Mouse (Mus musculus) G1E-ER4 (cell line): ENCODE results near the gene Dnajb14. TPM values are rescaled to one million over a fixed set of nuclear protein-coding genes. Genes with fewer than 3 reads are reported as not detected.

Experiments used
- GATA1 ChIP-seq: IDR thresholded peaks from one replicate; pipeline ENCODE4 v1.8.0; 2012; ENCODE audit warnings: low read length, inconsistent platforms
- polyA plus RNA-seq: library from polyadenylated mRNA; stranded (reverse); fragments of >175 nt; gene quantifications from 2 replicates; pipeline ENCODE4 v1.2.3, GENCODE M21; 2012

Gene Dnajb14
- polyA plus RNA-seq, 1 experiment: 3.3 TPM

DNA sequence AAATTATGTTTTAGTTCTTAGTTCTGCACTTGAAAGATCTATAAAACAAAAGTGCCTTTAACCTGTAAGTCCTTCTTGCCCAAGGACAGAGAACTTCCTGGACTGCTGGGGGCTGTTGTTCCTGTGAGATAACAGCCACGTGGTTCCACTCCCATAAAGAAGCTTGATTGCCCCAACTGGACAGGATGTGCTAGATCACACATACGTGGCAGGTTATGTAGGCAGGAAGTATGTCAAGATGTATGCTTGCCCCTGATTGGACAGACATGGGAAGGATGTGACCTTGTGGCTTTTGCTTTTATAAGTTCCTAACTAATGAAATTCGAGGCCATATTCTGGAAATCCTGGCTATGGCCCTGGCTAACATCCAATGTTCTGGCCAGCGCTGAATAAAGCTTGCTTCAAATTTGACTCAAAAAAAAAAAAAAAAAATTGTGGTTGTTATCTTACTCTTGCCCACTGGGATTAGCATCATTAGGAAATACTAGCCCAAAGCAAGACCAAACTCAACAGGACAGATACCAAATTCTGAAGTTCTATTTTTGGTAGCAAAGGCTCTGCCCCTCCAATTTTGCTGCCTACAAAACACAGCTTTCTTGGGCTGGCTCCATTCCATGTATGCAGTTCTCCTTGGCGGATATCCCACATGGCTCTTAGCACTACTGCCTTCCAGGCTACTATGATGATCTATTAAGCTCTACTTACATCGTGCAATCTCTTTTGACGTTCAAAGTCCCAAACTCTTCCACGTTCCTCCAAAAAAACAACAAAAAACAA lies 6.9 kb upstream of the Dnajb14 start:
- peak; percentile 27 for TF ChIP-seq GATA1

DNA sequence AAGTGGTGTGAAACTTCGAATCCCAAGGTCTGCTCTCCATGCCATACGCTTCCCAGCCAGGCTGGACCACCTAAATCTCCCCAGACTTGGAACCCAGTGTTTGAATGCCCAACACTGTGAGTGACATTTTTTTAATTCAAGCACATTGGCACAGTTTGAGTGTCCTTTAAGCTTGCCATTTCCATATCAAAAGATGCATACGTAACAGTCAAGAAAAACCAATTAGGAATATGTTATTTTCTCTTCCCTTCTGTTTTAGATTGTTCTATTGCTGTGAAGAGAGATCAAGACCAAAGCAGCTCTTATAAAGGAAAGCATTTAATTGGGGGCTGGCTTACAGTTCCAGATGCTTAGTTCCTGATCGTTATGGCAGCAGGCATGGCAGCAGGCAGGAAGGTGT lies 6.0 kb upstream of the Dnajb14 start:
- no peak for TF ChIP-seq GATA1

DNA sequence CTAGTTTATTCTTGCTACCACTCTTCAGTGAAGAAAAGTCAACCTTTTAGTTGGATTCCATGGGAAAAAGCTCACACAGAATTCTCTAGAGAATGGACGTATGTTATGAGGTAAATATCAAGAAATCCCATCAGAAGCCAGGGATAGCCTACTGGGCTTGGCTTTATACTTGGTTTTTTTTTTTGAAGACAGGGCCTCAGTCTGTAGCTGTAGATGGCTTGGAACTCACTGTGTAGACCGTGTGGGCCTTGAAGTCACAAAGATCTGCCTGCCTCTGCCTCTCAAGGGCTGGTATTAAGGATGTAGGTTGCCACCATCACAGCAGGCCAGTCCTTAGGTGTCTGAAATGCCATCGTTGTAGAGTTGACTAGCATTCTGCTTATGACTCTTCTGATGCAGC lies 4.9 kb upstream of the Dnajb14 start:
- no peak for TF ChIP-seq GATA1

DNA sequence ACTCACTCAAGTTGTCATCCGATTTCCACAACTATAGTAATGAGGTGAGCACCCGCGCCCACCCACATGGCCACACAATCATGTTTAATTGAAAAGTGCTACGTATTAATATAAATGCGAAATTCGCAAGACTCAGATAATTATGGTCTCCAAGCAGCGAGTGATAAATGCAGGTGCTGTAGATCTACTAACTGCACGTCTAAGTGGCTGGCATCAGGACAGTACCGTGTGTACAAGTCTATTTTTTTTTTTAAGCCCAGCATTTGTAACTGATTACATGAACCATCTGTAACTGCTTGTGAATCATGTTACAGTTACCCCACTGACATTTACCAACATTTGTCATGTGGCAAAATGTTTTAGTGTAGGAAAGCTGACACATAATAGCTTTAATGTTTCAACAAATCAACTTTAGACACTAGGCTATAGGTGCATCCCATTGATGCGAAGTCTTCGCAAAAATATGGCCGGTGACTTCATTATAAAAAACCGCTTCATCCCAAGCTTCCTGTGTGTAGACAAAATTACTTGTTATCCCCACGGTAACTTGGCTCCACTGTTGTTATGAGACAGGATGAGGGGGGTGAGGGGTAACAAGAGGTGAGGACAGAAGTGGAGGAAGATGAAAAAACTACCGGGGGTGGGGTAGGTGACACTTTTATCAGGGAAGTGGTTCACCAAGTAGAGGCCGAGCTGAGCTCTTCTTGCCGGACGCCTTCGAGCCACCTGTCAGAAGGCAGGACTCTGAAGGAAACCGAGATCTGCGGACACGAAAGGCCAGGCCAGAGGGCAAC lies 3.9 kb upstream of the Dnajb14 start:
- TF ChIP-seq GATA1: no peak

DNA sequence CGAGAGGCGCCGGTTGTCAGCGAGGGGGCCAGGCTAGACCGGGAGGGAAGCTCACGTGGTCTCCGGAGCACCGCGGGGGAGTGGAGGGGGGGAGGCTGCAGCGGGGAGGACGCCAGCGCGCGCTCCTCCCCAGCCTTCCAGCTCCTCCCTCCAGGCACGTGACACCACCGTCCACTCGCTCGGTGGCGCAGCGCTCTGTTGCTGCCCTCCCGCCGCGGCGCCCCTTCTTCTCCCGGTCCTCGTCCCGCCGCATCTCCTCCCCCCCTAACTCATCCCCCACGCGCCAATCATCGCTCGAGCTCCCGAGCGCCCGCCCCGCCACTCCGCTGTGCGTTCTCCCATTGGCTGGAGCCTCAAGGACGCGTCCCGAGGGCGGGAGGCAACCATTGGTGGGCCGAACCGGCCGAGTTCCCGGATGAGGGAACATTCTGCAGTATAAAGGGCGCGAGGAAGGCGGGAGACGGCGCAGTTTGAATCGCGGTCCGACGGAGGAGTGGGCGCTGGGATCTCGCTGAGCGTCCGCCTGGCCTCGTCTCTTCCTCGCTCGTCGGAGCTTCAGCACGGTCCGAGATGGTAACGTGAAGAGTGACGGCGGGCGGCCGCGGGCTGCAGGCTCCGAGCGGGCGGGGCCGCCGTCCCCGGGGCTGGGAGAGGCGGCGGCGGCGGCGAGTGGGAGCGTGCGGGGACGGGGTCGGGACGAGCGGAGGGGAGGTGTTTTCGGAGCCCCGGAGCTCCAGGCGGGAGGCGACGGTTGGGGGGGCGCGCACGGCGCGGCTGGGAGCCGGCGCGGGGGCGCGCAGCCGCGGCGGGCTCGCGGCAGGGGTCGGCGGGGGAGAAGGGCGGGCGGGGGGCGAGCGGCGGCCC lies 3.1 kb upstream of the Dnajb14 start, which contains the start of gene H2afz:
Gene H2afz, plus strand, starts transcription at position 364 of the 864 bp plus-strand sequence.
- no peak for TF ChIP-seq GATA1

DNA sequence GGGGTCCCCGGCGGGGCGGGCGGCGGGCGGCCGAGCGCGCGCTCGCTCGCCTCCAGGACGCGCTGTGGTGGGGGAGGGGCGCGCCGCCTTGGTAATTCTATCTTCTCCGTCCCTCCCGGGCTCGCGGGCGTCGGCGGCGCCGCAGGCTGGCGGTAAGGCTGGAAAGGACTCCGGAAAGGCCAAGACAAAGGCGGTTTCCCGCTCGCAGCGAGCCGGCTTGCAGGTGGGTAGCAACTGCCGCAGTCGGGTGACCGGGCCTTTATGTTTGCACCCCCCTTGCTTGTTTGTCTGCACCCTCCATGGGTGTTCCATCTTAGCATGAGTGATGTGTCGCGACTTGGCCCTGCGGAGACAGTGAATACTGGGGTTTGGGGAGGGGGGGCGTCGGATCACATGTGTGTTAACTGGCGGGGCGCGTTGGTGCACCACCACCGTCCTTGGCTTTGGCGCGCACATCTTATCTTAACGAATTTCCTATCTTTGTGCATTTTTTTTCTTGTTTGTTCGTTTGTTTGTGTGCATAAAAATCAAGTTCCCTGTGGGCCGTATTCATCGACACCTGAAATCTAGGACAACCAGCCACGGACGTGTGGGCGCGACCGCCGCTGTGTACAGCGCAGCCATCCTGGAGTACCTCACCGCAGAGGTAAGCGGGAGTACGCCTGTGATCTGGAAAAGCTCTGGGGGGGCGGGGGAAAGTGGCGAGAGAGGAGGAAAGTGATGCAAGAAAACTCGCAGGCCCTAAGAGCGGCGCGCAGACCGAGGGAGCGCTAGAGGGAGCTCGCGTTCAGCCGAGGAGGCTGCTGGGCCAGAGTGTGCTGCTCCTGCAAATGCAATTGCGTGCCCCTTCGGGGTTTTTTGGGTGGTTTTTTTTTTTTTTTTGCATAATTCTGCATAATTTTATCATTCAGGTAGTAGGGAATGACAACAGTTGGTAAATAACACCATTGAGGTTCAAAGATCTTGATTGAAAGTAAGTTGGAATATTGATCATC lies 2.2 kb upstream of the Dnajb14 start:
- no peak for TF ChIP-seq GATA1

DNA sequence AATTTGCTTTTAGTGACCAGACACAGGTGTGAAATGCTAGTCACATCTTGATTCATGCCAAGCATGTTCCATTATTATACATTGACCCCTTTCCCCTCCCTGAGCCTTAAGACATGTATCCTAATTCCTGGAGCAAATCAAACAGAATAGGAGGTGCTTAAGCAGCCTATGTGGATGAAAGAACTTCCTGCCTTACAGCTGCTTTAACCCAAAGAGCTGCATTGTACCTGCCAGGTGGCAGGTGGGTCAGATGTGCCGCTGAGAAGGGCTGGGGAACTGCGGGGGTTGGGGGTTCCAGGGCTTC lies 390 bp upstream of the Dnajb14 start:
- no peak for TF ChIP-seq GATA1

DNA sequence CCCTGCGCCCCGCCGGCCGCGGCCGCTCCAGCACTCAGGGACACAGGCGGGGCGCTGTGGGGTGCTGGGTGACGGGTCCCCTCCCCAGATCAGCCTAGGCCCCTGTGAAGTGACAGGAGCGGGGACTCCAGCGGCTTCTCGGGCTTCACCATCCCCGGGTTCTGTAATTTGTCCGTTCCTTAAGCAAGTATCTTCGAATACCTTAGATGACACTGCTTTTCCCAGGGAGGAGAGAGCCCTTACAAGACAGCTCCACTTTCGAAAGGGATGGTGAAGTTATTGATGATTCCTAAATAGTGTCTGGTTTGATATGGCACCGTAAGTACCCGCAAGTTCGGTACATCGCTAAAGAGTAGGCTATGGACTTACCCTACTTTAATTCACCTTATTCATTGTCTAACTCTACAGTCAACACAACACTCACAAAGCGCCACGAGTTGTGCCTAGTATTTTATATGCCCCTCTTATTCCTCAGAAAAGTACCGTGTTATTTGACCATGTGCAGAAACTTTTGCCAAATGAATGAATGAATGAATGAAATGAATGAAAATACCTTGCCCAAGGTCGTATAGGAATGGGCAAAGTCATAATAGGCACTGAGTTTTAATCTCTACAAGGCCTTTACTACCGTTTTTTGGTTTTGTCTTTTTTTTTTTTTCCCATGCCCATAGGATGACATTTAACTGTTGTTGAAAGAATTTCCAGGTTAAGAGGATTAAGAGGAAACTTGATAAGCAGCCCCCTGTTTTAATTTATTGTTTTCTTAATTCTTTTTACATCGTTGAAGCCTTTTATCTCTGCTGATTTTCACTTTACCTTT lies 829 bp downstream of the Dnajb14 start:
- TF ChIP-seq GATA1: no peak

DNA sequence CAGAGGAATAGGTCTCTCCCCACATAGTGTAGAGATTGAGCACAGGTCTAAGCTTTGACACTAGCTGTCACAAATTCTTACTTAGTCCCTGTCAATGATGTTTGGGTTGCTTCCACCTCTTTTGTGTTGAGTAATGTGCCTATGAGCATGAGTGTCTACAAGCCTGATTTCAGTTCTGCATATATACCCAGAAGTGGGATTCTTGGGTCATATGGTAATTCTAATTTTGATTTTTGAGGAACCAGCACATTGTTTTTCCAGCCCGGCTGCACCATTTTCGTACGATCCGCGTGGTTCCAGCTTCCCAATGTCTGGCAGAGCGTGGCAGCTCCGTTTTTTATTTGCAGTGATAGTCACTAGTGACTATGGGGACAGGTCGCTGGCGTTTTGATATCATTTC lies 1.9 kb downstream of the Dnajb14 start:
- TF ChIP-seq GATA1: no peak

DNA sequence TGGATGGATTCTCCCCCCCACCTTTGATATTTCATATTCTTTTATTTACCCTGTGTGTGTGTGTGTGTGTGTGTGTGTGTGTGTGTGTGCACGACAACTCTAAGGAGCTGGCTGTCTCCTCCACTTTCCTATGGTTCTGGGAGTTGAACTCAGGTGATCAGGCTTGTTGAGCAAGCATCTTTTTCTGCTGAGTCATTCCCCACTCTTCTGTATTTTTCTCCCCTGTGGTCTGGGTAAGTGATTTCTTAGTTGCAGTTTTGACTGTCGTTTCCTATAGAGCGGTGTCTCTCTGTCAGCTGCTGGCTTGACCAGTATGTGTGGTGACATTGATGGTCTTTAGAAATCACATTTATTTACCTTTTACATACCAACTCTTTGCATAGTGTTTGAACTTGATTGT lies 11.8 kb downstream of the Dnajb14 start:
- TF ChIP-seq GATA1: no peak

DNA sequence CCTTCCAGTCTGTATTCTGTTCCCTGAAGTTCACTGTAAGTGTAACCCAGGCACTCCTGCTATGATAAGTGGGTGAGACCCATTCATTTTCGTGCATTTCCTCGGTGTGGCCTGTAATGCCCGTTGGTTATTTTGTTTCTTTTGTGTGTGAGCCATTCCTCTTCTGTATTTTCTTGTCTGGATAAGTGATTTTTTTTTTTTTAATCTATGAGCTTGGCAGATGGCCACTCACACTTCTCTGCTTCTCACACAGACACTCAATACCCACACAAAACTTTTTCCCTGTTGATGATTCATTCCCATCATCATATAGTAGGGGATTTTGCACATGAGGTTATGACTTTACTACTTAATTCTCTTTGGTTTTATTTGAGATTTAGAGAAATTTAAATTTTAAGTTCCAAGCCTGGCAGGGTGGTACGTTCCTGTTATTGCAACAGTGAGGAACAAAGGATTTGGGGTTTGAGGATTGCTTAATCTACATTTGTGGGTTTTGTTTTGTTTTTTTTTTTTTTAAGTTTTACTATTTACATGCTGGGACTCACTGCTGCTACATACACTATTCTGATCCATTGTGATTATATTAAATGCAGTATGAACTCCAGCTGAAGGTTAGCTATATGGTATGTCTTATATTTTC lies 12.8 kb downstream of the Dnajb14 start:
- no peak for TF ChIP-seq GATA1

DNA sequence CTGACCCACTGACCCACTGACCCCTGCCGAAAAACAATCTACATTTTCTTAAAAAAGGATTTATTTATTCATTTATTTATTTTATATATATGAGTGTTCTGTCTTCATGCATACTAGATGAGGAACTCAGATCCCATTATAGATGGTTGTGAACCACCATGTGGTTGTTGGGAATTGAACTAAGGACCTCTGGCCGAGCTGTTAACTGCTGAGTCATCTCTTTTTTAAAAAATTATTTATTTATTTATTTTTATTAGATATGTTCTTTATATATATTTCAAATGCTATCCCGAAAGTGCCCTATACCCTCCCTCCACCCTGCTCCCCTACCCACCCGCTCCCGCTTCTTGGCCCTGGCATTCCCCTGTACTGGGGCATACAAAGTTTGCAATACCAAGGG lies 13.6 kb downstream of the Dnajb14 start:
- no peak for TF ChIP-seq GATA1

DNA sequence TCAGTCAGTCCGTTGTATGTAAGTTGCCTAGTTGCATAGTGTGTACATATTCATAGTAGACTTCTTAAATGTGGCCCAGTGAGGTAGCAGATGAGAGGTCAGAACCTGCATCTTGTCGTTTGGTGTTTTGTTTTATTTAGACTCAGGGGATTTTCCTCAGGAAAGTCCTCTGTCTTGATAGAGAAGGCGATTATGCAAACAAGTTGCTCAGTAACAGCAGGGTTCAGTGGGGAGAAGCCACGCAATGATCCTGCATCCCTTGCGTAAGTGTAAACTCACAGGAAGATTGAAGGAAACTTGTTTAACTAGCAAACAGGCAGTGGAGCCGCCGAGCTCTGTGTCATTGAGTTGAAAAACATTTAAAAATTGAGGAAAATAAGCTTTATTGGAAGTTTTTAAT lies 20.5 kb downstream of the Dnajb14 start:
- no peak for TF ChIP-seq GATA1

DNA sequence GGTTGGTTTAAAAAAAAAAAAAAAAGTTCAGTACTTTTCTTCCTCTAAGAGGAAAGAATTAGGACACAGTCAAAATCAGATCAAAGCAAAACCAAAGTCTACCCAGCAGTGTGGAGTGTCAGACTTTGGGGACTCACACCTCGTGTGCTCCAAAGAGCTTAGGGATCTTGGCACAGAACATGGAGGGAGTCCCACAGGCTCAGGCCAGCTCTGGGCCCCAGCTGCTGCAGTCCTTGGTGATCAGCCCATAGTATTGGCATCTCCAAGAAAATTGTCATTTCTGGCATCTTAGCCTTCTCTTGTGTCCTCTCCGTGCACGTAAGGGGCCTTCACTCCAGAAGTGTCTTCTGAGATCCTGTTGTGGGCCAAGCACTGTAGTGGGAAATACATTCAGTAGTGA lies 23.6 kb downstream of the Dnajb14 start:
- no peak for TF ChIP-seq GATA1
